Mouse (Mus musculus): ENCODE results near the gene Pabpc4.

DNA sequence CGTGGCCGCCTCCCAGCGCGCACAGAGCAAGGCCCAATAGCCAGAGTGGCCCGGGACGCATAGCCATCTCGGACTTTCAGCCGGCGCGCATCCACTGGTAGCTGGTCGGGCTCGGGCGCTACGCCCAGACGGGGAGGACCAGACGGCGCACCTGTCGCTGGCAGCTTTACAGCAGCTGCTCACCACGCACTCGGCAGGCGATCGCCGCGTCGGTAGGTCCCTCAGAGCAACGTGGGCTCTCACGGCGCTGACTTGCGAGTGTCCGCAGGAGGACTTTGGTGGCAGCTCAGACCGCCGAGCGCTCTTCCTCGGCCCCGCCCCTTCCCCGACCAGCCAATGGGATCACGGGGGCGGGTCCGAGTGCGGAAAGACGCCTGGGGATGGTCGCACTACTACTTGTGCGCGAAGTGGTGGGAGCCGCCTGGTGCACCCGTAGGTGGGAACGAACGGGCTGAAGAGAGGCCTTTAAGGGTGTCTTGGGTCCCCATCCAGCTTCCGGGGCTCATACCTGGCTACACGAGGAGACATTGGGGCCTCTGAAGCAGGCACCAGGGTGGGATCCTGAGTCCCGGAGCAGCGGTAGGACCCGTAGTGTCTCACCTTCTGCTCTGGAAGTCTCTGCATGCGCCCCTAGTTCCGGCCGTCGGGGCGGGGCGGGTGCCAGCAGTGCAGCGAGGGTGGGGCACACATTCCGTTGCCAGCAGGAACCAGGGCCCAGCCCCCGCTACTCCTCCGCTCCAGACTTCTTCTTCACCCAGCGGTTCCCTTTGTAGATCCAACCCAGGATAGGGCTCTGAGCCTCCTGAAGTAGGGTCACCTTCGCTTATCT, 80.7 kb downstream of the Pabpc4 start, which contains the start of gene Bmp8a:
- TF ChIP-seq CTCF (IDR thresholded peaks at IDR 0.05 in 2 of 3, conservative IDR thresholded peaks at IDR 0.05 in 1 of 3; ENCODE audit: control insufficient read depth in 1 of 3, insufficient read depth in 1 of 3, low read depth in 2 of 3, low read length in 3 of 3, poor library complexity in 1 of 3, severe bottlenecking in 1 of 3) (no peak), GATA1 (IDR thresholded peaks at IDR 0.05; ENCODE audit: low read depth, low read length) (no peak), POLR2A (IDR thresholded peaks at IDR 0.05; ENCODE audit: control insufficient read depth in 1 of 2, insufficient read depth in 1 of 2, low read depth in 1 of 2, low read length in 2 of 2, poor library complexity in 1 of 2) (peak in 1 of 2 experiments; percentile 53; a peak in 1 of 4 replicates), USF1 (IDR thresholded peaks at IDR 0.05; ENCODE audit: low read depth, low read length) (no peak), CHD2 (IDR thresholded peaks at IDR 0.05; ENCODE audit: low read length) (no peak), EP300 (IDR thresholded peaks at IDR 0.05; ENCODE audit: low read depth in 1 of 2, low read length in 2 of 2) (no peak), TCF12 (IDR thresholded peaks at IDR 0.05; ENCODE audit: low read depth, low read length) (no peak), MYB (IDR thresholded peaks at IDR 0.05; ENCODE audit: low read depth, low read length) (no peak), NRF1 (IDR thresholded peaks at IDR 0.05; ENCODE audit: insufficient read depth, low read depth, low read length, poor library complexity, severe bottlenecking) (no peak), SMC3 (IDR thresholded peaks at IDR 0.05; ENCODE audit: low read depth, low read length) (no peak)
